Mouse (Mus musculus) heart, embryonic 13.5 days (tissue): ENCODE results near the gene Cds2. TPM values are rescaled to one million over a fixed set of nuclear protein-coding genes. Genes with fewer than 3 reads are reported as not detected.
"Not testable (repeated sequence)": the region's sequence is repeated elsewhere in the genome, so short reads cannot be mapped to it uniquely, and the experiment has no call there.

Experiments used
- ATAC-seq: fragments of 200-750 bp; cut with Nextera tagmentation; 2 replicates; pipeline ENCODE4 v1.8.0; 2017; ENCODE audit warnings: moderate TSS enrichment; ENCODE audit not compliant: insufficient number of reproducible peaks, low FRiP score, low TSS enrichment; ENCODE audit errors: extremely low read depth
- H3K27ac ChIP-seq: fragments of 300-500 bp; sonication (generic); replicated peaks from 2 replicates; pipeline ENCODE4 v1.5.1; 2015; ENCODE audit warnings: moderate library complexity, mild to moderate bottlenecking, inconsistent platforms
- H3K27me3 ChIP-seq: fragments of 300-500 bp; sonication (generic); replicated peaks from 2 replicates; pipeline ENCODE4 v1.6.1; 2015; ENCODE audit warnings: mild to moderate bottlenecking, inconsistent platforms
- H3K36me3 ChIP-seq: fragments of 300-500 bp; sonication (generic); 2 replicates; pipeline ENCODE4 v1.6.1; 2015; ENCODE audit warnings: mild to moderate bottlenecking, inconsistent platforms
- H3K4me1 ChIP-seq: fragments of 300-500 bp; sonication (generic); 2 replicates; pipeline ENCODE4 v1.6.1; 2015; ENCODE audit warnings: inconsistent platforms
- H3K4me2 ChIP-seq: fragments of 300-500 bp; sonication (generic); 2 replicates; pipeline ENCODE4 v1.6.1; 2015; ENCODE audit warnings: inconsistent platforms, mild to moderate bottlenecking, moderate library complexity
- H3K4me3 ChIP-seq: fragments of 300-500 bp; sonication (generic); 2 replicates; pipeline ENCODE4 v1.5.1; 2015; ENCODE audit warnings: moderate library complexity, mild to moderate bottlenecking, inconsistent platforms
- H3K9ac ChIP-seq: fragments of 300-500 bp; sonication (generic); 2 replicates; pipeline ENCODE4 v1.6.1; 2015; ENCODE audit warnings: inconsistent platforms, mild to moderate bottlenecking, moderate library complexity
- H3K9me3 ChIP-seq: fragments of 300-500 bp; sonication (generic); 2 replicates; pipeline ENCODE4 v1.6.1; 2016; ENCODE audit warnings: inconsistent platforms
- WGBS: fragments of 180-500 bp; shearing (Covaris S2); methylation state at CpG from one replicate; pipeline ENCODE4 v1.1.7; 2015; ENCODE audit warnings: mixed read lengths; 5-methylcytosine and 5-hydroxymethylcytosine counted together
- polyA plus RNA-seq: library from polyadenylated mRNA; unstranded; fragments of >200 nt; fragmentation: Nextera tagmentation; extraction: Ambion mirVana; gene quantifications from 2 replicates; pipeline ENCODE4 v1.2.1, GENCODE M21; 2015

Gene Cds2
- polyA plus RNA-seq, 1 experiment from 2014 or later: 15.4 TPM

DNA sequence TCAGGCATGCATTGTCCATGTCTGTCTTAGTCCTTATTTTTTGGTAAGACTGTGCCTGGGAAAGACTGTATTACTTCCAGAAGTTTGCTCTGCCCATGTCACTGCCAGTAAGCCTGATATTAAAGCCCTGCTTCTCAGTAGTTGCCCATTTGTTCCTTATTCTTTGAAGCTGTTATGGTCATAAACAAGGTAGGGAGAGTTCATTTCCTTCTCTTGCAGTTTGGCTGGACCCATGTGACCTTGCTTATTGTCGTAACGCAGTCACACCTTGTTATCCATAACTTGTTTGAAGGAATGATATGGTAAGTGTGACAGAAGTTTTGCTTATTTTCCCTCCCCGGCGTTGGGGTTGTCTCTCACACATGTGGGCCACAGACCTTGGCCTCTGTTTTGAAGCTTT lies 35.3 kb downstream of the Cds2 start:
- WGBS: 90% methylated on average over 4 of the region's 4 CpGs
- no peaks in the 10 kb centered on the region for H3K27me3 ChIP-seq
- no peak overlapping the region for H3K9ac ChIP-seq
- H3K4me2 ChIP-seq: no peak overlapping the region
- H3K27ac ChIP-seq: no peak overlapping the region
- no peak for ATAC-seq
- peaks cover 91% of the 10 kb centered on the region for H3K36me3 ChIP-seq
- H3K9me3 ChIP-seq: no peaks in the 10 kb centered on the region
- H3K4me3 ChIP-seq: no peak overlapping the region
- H3K4me1 ChIP-seq: peaks cover 14% of the 10 kb centered on the region

DNA sequence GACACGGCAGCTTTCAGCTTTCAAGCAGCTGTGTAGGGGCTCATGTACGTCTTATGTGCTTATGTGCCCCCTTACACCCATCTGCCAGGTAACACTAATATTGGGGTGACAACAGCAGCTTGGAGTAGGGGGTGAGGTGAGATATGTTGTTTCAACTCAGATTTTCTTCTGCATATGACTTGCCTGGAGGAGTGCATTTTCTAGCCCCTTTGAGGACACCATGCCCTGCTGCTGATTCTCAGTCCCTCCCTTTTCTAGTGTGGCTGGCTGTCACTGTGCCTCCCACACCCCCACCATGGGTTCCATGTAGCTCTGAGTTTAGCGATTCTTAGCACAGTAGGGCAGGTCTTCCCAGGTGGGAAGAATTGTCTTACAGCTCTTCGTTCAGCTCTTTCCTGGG lies 38.5 kb downstream of the Cds2 start:
- no peaks in the 10 kb centered on the region for H3K9me3 ChIP-seq
- no peak for ATAC-seq
- no peak overlapping the region for H3K9ac ChIP-seq
- peaks cover 87% of the 10 kb centered on the region for H3K36me3 ChIP-seq
- WGBS: 85% methylated on average over 4 of the region's 4 CpGs
- no peaks in the 10 kb centered on the region for H3K4me1 ChIP-seq
- no peak overlapping the region for H3K27ac ChIP-seq
- H3K4me3 ChIP-seq: no peak overlapping the region
- no peaks in the 10 kb centered on the region for H3K27me3 ChIP-seq
- no peak overlapping the region for H3K4me2 ChIP-seq

DNA sequence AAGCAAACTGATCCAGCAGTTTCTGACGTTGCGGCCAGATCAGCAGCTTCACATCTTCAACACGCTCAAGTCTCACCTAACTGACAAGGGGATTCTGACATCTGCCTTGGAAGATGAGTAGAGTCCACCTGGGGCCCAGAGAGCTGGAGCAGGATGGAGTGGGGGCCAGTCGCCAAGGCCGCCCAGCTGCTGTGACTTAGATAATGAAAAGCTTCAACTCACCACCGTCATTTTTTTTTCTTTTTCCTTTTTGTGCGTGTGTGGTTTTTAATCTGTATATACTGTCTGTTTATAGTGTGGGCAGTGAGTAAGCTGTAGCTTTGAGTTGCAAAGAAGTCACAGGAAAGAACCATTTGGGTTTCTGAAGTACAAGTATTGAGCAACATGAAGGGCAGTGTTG lies 42.2 kb downstream of the Cds2 start:
- H3K27ac ChIP-seq: no peak overlapping the region
- H3K4me3 ChIP-seq: no peak overlapping the region
- WGBS: 88% methylated on average over 7 of the region's 7 CpGs
- H3K9ac ChIP-seq: no peak overlapping the region
- H3K36me3 ChIP-seq: peaks cover 89% of the 10 kb centered on the region
- no peak for ATAC-seq
- no peaks in the 10 kb centered on the region for H3K9me3 ChIP-seq
- no peaks in the 10 kb centered on the region for H3K4me1 ChIP-seq
- no peak overlapping the region for H3K4me2 ChIP-seq
- H3K27me3 ChIP-seq: no peaks in the 10 kb centered on the region

DNA sequence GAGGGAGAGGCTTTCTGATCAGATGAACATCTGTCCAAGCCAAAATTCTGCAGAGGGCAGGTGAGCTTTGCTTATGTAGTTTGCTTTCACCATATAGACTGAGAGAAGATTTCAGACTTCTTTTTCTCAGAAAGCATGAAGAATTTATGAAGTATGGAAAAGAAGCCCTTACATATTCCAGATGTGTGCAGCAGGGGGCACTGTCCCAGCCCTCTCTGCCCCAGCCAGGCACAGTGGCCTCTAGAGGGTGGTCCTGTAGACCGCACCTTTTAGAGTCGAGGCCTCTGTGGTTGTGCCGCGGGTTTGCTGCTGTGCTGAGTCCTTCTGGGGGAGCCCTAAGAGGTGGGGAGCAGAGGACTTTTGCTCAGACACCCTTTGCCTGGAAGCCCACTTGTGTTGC lies 43.0 kb downstream of the Cds2 start:
- H3K9me3 ChIP-seq: no peaks in the 10 kb centered on the region
- 46% methylated on average over 4 of the region's 4 CpGs for WGBS
- no peak overlapping the region for H3K4me3 ChIP-seq
- H3K9ac ChIP-seq: no peak overlapping the region
- no peak overlapping the region for H3K4me2 ChIP-seq
- no peaks in the 10 kb centered on the region for H3K27me3 ChIP-seq
- ATAC-seq: no peak
- H3K4me1 ChIP-seq: no peaks in the 10 kb centered on the region
- peaks cover 86% of the 10 kb centered on the region for H3K36me3 ChIP-seq
- H3K27ac ChIP-seq: no peak overlapping the region

DNA sequence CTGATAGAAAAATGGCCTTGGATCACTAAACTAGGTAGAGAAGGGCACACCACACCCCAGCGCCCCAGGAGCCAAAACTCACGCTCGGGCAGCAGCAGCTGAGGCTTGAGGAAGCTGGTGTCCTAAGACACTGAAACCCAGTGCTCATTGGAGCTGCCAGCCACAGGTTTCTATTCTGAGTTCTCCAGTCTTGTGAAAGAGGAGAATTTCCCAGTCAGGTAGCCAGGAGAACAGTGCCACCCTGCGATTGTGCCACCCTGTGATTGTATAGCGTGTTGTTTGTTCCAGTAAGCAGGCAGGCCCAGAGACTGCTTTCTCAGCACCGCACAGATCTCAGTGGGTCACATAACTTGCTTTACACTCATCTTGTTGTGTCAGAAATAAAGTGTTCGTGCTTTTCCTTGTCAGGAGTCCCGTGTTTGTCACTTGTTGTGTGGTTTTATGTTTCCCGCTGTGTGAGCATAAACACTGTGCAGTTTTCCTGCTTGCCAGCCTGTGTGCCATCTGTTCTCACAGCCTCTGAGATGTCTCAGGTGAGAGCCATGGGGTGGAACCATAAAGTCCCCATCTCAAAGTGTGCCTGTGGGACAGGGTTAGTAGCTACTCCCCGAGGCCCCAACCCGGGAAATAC lies 44.4 kb downstream of the Cds2 start:
- no peak overlapping the region for H3K4me2 ChIP-seq
- H3K36me3 ChIP-seq: peaks cover 81% of the 10 kb centered on the region
- H3K27me3 ChIP-seq: no peaks in the 10 kb centered on the region
- no peak overlapping the region for H3K27ac ChIP-seq
- no peak; the same call in 1 of the 2 replicates for ATAC-seq
- no peak overlapping the region for H3K4me3 ChIP-seq
- H3K9me3 ChIP-seq: no peaks in the 10 kb centered on the region
- H3K9ac ChIP-seq: no peak overlapping the region
- H3K4me1 ChIP-seq: no peaks in the 10 kb centered on the region
- WGBS: 87% methylated on average over 11 of the region's 11 CpGs

DNA sequence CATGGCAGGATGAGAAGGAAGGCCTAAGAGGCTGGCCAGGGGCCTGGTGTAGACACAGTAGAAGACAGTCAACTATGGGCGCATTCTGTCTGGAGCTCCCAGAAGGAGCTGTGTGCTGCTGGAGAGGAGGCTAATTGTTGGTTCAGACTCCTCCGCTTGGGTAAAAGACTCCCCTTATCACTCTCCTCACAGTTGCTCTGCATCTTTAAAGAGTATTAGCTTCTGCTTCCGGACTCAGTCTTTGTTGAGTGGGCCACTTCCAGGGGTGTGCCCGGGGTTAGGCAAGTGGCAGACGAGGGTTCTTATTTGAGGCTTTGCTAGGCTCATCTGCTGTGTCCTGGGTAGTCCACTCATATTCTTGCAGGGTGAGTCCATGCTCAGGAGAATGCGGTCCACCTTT lies 45.9 kb downstream of the Cds2 start:
- Histone ChIP-seq H3K9me3 (no peaks in the 10 kb centered on the region), H3K4me3 (no peak overlapping the region), H3K36me3 (peaks cover 70% of the 10 kb centered on the region), H3K27me3 (no peaks in the 10 kb centered on the region), H3K27ac (no peak overlapping the region), H3K9ac (no peak overlapping the region), H3K4me2 (no peak overlapping the region), H3K4me1 (no peaks in the 10 kb centered on the region)
- ATAC-seq: no peak
- 86% methylated on average over 6 of the region's 6 CpGs for WGBS

DNA sequence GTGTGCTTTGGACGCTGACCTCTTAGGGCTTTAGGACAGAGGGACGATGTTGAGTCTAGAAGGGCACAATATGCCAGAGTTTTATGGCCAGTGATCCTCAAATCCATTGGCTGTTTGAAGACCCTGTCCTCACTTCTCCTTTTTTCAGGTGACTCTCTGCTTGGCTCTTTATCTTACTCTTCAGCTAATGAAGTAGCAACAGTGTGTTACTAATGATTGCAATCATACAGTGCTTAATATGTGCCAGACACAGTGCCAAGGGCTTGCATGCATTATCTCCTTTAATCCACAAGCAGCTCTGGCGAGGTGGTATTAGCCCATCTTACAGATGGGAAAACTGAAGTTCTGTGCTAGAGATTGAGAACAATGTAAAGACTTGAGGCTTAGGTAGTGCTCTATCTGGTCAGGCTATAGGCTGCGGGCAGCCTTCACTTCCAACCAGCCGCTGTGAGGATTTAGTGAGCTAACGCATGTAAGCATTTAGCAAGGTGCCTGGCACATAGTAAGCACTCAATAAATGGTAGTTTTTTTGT lies 46.5 kb downstream of the Cds2 start:
- H3K4me1 ChIP-seq: no peaks in the 10 kb centered on the region
- no peak for ATAC-seq
- 91% methylated on average over 6 of the region's 6 CpGs for WGBS
- no peaks in the 10 kb centered on the region for H3K9me3 ChIP-seq
- H3K36me3 ChIP-seq: peaks cover 65% of the 10 kb centered on the region
- H3K4me3 ChIP-seq: no peak overlapping the region
- no peak overlapping the region for H3K27ac ChIP-seq
- no peaks in the 10 kb centered on the region for H3K27me3 ChIP-seq
- H3K4me2 ChIP-seq: no peak overlapping the region
- H3K9ac ChIP-seq: no peak overlapping the region

DNA sequence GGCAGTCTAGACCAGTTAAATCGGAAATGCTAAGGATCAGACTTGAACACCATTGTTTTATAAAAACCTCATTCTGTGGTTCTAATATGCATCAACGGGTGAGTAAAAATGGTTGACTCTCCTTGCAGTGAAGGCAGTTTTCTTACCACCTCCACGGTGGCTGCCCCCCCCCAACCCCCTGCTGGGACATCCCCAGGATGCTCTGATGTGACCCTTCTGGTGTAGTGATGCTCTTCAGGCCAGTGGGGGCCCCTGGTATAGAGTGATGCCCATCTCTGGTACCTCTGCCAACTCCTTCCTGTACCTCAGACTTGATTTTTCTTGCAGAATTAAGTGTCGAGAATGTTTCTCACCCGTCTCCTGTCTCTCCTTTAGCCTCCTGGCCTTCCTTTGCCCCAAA lies 49.7 kb downstream of the Cds2 start:
- Histone ChIP-seq H3K9me3 (no peaks in the 10 kb centered on the region), H3K4me3 (no peak overlapping the region), H3K27me3 (no peaks in the 10 kb centered on the region), H3K27ac (no peak overlapping the region), H3K4me2 (no peak overlapping the region), H3K36me3 (peaks cover 37% of the 10 kb centered on the region), H3K4me1 (no peaks in the 10 kb centered on the region), H3K9ac (no peak overlapping the region)
- no peak for ATAC-seq
- WGBS: 80% methylated on average over 5 of the region's 5 CpGs

DNA sequence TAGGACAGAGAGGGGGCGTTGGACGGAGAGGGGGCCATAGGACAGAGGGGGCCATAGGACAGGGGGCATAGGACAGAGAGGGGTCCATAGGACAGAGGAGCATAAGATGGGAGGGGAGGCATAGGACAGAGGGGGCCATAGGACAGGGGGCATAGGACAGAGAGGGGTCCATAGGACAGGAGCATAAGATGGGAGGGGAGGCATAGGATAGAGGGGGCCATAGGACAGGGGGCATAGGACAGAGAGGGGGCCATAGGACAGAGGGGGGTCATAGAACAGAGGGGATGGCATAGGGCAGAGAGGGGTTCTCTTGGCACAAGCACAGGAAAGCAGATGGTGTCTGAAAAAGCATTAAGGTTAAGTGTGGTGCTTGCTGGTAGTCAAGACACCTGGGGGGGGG lies 50.6 kb downstream of the Cds2 start:
- WGBS: 94% methylated on average over 2 of the region's 2 CpGs
- H3K27ac ChIP-seq: no peak overlapping the region
- no peaks in the 10 kb centered on the region for H3K27me3 ChIP-seq
- ATAC-seq: no peak
- H3K4me1 ChIP-seq: no peaks in the 10 kb centered on the region
- no peaks in the 10 kb centered on the region for H3K9me3 ChIP-seq
- H3K36me3 ChIP-seq: peaks cover 27% of the 10 kb centered on the region
- H3K4me2 ChIP-seq: no peak overlapping the region
- H3K9ac ChIP-seq: no peak overlapping the region
- H3K4me3 ChIP-seq: no peak overlapping the region

DNA sequence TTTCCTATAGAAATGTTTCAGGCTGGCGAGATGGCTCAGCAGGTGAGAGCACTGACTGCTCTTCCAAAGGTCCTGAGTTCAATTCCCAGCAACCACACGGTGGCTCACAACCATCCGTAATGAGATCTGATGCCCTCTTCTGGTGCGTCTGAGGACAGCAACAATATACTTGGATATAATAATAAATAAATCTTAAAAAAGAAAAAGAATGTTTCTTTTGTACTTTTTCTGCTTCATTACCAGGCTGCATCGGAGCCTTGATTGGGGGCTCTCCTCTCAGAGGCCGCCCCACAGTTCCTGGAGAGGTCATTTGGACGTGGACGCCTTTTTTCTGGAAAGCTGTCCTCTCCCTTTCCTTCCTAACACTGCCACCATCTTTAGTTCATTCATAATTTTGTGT lies 51.1 kb downstream of the Cds2 start:
- H3K36me3 ChIP-seq: peaks cover 22% of the 10 kb centered on the region; the same call in 1 of the 2 replicates
- H3K27me3 ChIP-seq, H3K4me2 ChIP-seq, H3K9me3 ChIP-seq, H3K4me3 ChIP-seq, ATAC-seq, H3K4me1 ChIP-seq, H3K9ac ChIP-seq, H3K27ac ChIP-seq: not testable (repeated sequence)
- 81% methylated on average over 8 of the region's 8 CpGs for WGBS

DNA sequence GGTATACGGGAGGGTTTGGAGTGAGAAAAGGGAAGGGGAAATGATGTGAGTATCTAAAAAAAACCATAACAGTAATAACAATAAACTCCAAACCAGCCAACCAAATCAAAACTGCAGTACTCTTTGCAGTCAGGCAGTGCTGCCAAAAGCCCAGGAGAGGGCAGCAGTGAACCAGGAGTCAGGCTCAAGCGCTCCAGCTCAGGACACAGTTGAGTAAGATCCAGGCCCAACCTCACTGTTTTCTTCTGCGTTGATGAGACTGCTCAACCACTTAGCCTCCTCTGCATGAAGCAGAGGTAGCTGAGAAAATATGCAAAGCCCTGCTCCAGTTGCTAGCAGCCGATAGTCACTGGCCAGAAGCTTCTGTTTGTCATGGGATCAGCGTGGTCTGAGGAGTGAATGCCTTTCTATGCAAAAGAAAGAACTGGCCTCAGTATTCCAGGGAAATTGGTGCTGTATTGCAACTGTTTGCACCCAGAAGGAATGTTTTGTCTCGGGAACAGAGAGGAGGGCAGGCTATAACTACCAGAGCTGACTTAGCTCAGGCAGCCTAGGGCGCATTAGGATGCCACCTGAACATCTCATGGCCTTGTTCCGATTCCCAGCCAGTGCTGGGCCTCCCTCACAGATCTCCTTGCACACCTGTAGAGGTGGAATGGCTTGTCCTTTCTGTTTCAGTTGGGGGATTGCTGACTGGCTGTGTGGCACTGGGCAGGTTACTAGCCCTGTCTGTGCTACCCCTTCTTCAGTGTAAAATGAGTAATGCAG lies 53.3 kb downstream of the Cds2 start:
- Histone ChIP-seq H3K9me3 (no peaks in the 10 kb centered on the region), H3K9ac (no peak overlapping the region), H3K27ac (no peak overlapping the region), H3K4me2 (no peak overlapping the region), H3K36me3 (0 out of 2 replicates have a peak, but pooled peaks cover 8% of the 10 kb centered on the region), H3K27me3 (no peaks in the 10 kb centered on the region), H3K4me1 (no peaks in the 10 kb centered on the region), H3K4me3 (no peak overlapping the region)
- WGBS: 35% methylated on average over 8 of the region's 8 CpGs
- no peak for ATAC-seq

DNA sequence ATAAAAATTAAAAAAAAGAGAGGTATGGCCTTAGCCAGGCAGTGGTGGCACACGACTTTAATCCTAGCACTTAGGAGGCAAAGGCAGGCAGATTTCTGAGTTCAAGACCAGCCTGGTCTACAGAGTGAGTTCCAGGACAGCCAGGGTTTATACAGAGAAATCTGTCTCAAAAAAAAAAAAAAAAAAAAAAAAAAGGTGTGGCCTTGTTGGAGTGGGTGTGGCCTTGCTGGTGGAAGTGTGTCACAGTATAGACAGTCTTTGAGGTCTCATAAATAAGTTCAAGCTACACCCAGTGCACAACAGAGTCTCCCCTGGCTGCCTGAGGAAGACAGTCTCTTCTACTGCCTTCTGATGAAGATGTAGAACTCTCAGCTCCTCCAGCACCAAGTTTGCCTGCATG lies 54.2 kb downstream of the Cds2 start:
- no peak overlapping the region for H3K4me2 ChIP-seq
- H3K4me3 ChIP-seq: no peak overlapping the region
- 0 out of 2 replicates have a peak, but pooled peaks cover under 1% of the 10 kb centered on the region for H3K36me3 ChIP-seq
- H3K9me3 ChIP-seq: no peaks in the 10 kb centered on the region
- H3K9ac ChIP-seq: no peak overlapping the region
- H3K4me1 ChIP-seq: no peaks in the 10 kb centered on the region
- 64% methylated on average over 1 of the region's 1 CpGs for WGBS
- no peak overlapping the region for H3K27ac ChIP-seq
- no peak for ATAC-seq
- no peaks in the 10 kb centered on the region for H3K27me3 ChIP-seq
